Mouse (Mus musculus) heart, embryonic 15.5 days (tissue): ENCODE data around the gene Ptpre. TPM values are rescaled to one million over a fixed set of nuclear protein-coding genes. Genes with fewer than 3 reads are reported as not detected.

Experiments
- ATAC-seq: fragments of 200-750 bp; cut with Nextera tagmentation; replicated peaks from 2 replicates; pipeline ENCODE4 v1.8.0; 2017; ENCODE audit warnings: low read depth, moderate TSS enrichment; ENCODE audit not compliant: insufficient number of reproducible peaks, insufficient read depth, low FRiP score
- H3K27ac ChIP-seq: fragments of 300-500 bp; sonication (generic); 2 replicates; pipeline ENCODE4 v1.5.1; 2015; ENCODE audit warnings: mild to moderate bottlenecking, inconsistent platforms
- H3K27me3 ChIP-seq: fragments of 300-500 bp; sonication (generic); 2 replicates; pipeline ENCODE4 v1.6.1; 2015; ENCODE audit warnings: inconsistent platforms
- H3K36me3 ChIP-seq: fragments of 300-500 bp; sonication (generic); 2 replicates; pipeline ENCODE4 v1.6.1; 2015; ENCODE audit warnings: mild to moderate bottlenecking, inconsistent platforms
- H3K4me1 ChIP-seq: fragments of 300-500 bp; sonication (generic); replicated peaks from 2 replicates; pipeline ENCODE4 v1.6.1; 2015; ENCODE audit warnings: inconsistent platforms
- H3K4me2 ChIP-seq: fragments of 300-500 bp; sonication (generic); 2 replicates; pipeline ENCODE4 v1.6.1; 2015; ENCODE audit warnings: inconsistent platforms, mild to moderate bottlenecking, moderate library complexity
- H3K4me3 ChIP-seq: fragments of 300-500 bp; sonication (generic); 2 replicates; pipeline ENCODE4 v1.5.1; 2015; ENCODE audit warnings: mild to moderate bottlenecking, inconsistent platforms
- H3K9ac ChIP-seq: fragments of 300-500 bp; sonication (generic); 2 replicates; pipeline ENCODE4 v1.6.1; 2015; ENCODE audit warnings: mild to moderate bottlenecking, inconsistent platforms
- H3K9me3 ChIP-seq: fragments of 300-500 bp; sonication (generic); replicated peaks from 2 replicates; pipeline ENCODE4 v1.6.1; 2016; ENCODE audit warnings: inconsistent platforms
- WGBS: fragments of 180-500 bp; shearing (Covaris S2); methylation state at CpG from one replicate; pipeline ENCODE4 v1.1.7; 2015; ENCODE audit warnings: mixed read lengths; 5-methylcytosine and 5-hydroxymethylcytosine counted together
- polyA plus RNA-seq: library from polyadenylated mRNA; unstranded; fragments of >200 nt; fragmentation: Nextera tagmentation; extraction: Ambion mirVana; gene quantifications from 2 replicates; pipeline ENCODE4 v1.2.1, GENCODE M21; 2015

Gene Ptpre
- polyA plus RNA-seq, 1 experiment from 2014 or later = 2.1 TPM

DNA sequence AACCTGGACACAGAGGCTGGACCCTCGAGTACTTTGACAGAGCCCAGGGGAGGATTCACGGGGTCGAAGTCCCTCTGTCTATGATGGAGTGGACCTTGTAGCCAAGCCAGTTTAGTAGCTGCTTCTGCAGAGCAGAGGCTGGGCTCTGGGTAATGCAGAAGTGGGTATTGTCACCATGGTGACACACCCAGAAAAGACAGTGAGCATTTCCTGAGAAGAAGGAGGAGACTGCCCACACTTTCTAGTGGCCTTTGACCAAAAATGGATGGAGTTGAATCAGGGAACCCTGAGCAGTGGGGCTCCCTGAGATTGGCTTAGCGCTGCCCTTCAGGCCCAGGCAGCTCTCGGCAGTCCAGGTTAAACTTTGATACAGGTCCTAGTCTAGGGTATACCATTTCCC lies 112.8 kb downstream of the Ptpre start:
- Histone ChIP-seq H3K4me2 (no peak overlapping the region), H3K4me3 (no peak overlapping the region), H3K4me1 (peaks cover 4% of the 10 kb centered on the region; the same call in 1 of the 2 replicates), H3K27ac (no peak overlapping the region), H3K27me3 (no peaks in the 10 kb centered on the region), H3K9ac (no peak overlapping the region), H3K9me3 (no peaks in the 10 kb centered on the region), H3K36me3 (no peaks in the 10 kb centered on the region)
- 80% methylated on average over 5 of the region's 5 CpGs for WGBS
- no peak for ATAC-seq

DNA sequence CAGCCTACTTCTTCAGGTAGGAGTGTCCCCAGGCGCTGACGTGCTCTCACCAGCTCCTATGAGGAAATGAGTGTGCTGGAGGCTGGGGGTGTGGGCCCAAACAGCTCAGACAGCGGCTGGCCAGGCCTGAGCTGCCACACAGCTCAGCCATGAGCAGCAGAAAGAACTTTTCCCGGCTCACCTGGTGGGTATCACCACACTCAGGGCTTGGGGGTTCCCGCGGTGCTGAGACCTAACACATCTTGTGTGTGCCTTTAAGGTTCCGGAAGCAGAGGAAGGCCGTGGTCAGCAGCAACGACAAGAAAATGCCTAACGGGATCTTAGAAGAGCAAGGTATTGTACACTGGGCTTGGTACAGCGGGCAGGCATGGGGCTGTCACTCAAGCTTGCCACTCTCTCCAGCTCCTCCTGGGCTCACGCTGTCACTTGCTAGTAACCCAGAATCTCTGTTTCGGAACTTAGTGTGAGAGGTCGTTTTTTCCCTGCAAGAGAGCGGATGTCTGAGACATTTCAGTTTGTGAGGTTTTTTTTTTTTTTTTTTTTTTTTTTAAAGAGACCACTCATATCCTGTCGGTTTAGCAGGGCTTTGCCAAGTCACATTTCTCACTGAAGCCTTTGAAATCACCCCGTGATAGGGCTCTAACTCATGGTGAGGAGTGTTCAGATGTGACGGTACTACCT lies 114.7 kb downstream of the Ptpre start:
- Histone ChIP-seq H3K27me3 (0 out of 2 replicates have a peak, but pooled peaks cover 3% of the 10 kb centered on the region), H3K27ac (peak overlapping the region; percentile 61), H3K4me3 (peak overlapping the region; percentile 33), H3K9me3 (no peaks in the 10 kb centered on the region), H3K4me1 (peaks cover 4% of the 10 kb centered on the region; the same call in 1 of the 2 replicates), H3K36me3 (no peaks in the 10 kb centered on the region), H3K9ac (peak overlapping the region; percentile 20; the same call in 1 of the 2 replicates), H3K4me2 (peak overlapping the region; percentile 52)
- 40% methylated on average over 18 of the region's 18 CpGs for WGBS
- ATAC-seq = no peak

DNA sequence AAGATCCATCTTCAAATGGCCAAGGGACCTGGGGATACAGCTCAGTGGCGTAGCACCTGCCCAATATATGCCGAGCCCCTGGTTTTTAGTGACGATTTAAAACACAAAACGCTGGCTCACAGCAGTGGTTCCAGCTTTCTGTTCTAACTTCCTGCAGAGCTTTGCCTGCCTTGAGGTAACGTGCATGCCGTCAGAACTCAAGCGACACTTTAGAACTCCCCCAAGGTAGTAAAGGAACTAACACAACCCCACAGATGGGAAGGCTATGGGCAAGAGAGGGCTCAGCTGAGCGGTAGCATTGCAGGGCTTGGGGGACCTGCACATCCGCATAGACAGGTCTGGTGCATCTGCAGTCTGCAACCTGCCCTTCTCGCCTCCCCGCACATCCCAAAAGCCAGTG lies 115.5 kb downstream of the Ptpre start:
- 67% methylated on average over 11 of the region's 11 CpGs for WGBS
- peaks cover 4% of the 10 kb centered on the region; the same call in 1 of the 2 replicates for H3K4me1 ChIP-seq
- H3K27me3 ChIP-seq = 0 out of 2 replicates have a peak, but pooled peaks cover 3% of the 10 kb centered on the region
- no peak for ATAC-seq
- no peaks in the 10 kb centered on the region for H3K36me3 ChIP-seq
- no peak overlapping the region for H3K9ac ChIP-seq
- no peak overlapping the region for H3K27ac ChIP-seq
- 0 out of 2 replicates have a peak overlapping the region, but pooled peaks have one; percentile 33 for H3K4me3 ChIP-seq
- H3K9me3 ChIP-seq = no peaks in the 10 kb centered on the region
- H3K4me2 ChIP-seq = no peak overlapping the region

DNA sequence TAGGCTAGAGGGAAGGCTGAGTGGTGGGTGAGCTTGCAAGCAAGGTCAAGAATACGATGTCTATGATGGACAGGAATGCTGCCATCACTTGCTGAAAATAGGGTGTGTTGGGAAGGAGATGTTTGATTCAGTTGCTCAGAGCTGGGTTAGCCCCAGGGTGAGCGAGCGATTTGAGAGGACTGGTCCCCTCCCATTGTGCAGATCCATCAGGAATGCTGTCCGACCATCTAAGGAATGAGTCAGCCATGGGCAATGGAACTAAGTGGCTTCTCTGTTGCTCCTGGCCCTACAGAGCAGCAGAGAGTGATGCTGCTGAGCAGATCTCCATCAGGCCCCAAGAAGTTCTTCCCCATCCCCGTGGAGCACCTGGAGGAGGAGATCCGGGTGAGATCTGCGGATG lies 116.3 kb downstream of the Ptpre start:
- 0 out of 2 replicates have a peak, but pooled peaks cover 3% of the 10 kb centered on the region for H3K27me3 ChIP-seq
- H3K4me3 ChIP-seq = no peak overlapping the region
- no peak overlapping the region for H3K4me2 ChIP-seq
- no peak overlapping the region for H3K27ac ChIP-seq
- no peaks in the 10 kb centered on the region for H3K9me3 ChIP-seq
- 81% methylated on average over 7 of the region's 7 CpGs for WGBS
- ATAC-seq = no peak
- H3K9ac ChIP-seq = no peak overlapping the region
- no peaks in the 10 kb centered on the region for H3K36me3 ChIP-seq
- peaks cover 4% of the 10 kb centered on the region; the same call in 1 of the 2 replicates for H3K4me1 ChIP-seq

DNA sequence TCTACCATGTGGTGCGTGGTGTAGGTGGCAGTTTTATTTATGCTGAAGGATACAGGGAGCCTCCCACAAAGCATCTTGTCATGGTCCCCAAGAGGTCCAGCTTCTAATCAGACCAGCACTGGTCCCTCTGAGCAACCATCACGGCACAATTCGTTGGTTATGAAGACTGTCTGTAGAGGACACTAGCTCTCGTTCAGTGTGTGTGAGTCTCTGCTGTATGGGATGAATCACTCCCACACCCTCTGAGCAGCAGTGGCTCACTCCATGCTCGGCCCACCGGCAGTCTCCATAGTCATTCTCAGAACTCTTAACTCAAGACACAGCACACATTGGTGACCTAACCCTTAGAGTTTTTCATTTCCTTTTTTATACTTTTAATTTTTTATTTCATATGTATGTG lies 117.0 kb downstream of the Ptpre start:
- WGBS = 74% methylated on average over 6 of the region's 6 CpGs
- no peaks in the 10 kb centered on the region for H3K36me3 ChIP-seq
- no peak overlapping the region for H3K4me2 ChIP-seq
- no peaks in the 10 kb centered on the region for H3K9me3 ChIP-seq
- H3K27ac ChIP-seq = no peak overlapping the region
- H3K4me3 ChIP-seq = no peak overlapping the region
- peaks cover 4% of the 10 kb centered on the region; the same call in 1 of the 2 replicates for H3K4me1 ChIP-seq
- no peak for ATAC-seq
- H3K27me3 ChIP-seq = 0 out of 2 replicates have a peak, but pooled peaks cover 3% of the 10 kb centered on the region
- no peak overlapping the region for H3K9ac ChIP-seq

DNA sequence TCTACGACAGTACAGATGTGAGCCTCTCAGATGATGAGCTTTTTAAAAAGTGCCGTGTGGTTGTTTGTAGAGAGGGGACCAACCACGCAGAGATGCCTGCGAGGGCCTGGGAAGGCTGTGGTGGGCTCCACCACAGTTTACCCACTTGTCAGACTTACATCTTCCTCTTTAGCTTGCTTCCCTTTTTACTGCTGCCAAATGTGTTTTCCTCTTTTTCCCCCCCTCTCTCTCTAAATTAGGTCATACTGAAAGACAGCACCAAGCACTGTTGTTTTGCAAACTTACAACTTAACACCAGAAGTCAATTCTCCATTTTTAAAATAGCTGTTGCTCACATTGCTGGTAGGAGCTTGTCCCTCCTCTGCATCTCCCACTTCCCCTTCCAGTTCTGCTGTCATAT lies 117.8 kb downstream of the Ptpre start:
- Histone ChIP-seq H3K4me2 (no peak overlapping the region), H3K27me3 (0 out of 2 replicates have a peak, but pooled peaks cover 3% of the 10 kb centered on the region), H3K4me1 (peaks cover 4% of the 10 kb centered on the region; the same call in 1 of the 2 replicates), H3K9me3 (no peaks in the 10 kb centered on the region), H3K27ac (no peak overlapping the region), H3K4me3 (no peak overlapping the region), H3K9ac (no peak overlapping the region), H3K36me3 (no peaks in the 10 kb centered on the region)
- ATAC-seq = no peak
- WGBS = 79% methylated on average over 4 of the region's 4 CpGs

DNA sequence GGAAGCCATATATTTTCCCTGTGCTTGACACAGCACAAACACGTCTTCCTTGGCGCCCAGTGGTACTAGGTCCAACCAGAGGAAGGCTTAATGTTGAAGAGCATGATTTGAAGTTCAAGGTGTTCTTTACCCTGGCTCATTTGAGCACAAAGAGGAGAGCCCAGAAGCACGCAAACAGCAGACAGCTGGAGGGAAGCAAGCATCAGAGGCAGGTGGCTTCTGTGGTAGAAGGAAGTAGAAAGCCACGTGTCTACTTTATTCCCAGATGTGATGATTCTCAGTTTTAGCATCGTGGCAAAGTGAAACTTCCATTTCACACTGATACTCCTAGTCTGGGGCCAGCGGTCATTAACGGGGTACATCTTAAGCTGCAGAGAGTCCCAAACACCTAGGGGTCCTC lies 120.9 kb downstream of the Ptpre start:
- Histone ChIP-seq H3K9me3 (no peaks in the 10 kb centered on the region), H3K9ac (no peak overlapping the region)
- 75% methylated on average over 7 of the region's 7 CpGs for WGBS

DNA sequence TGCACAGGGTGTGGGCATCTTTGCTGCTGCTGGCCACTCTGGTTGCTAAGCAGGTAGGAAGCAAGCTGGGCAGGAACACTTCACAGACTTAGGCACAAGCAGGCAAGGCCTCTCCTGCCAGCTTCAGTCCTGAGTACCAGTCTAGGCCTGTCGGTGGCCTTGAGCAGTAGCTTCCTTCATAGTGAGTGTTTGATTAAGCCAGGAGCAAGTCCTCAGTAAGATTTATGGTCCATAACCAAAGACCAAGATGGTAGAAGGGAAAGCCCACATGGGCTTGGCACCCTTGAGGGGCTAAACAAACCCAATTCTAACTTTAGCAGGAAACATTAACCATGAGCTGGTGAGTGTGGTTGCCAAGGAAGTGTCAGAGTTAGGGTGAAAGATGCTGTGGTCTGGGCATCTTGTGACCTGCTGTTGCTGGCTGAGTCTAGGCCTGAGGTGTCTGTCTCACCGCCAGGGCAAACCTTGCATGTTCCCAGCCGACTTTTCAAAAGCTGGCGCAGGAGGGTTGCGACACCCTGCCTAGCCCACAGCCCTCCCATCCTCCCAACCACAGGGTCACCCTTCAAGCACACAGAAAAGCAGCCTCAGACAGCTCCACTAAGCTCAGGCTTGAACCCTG lies 122.1 kb downstream of the Ptpre start:
- no peak overlapping the region for H3K4me3 ChIP-seq
- H3K9ac ChIP-seq = no peak overlapping the region
- H3K27ac ChIP-seq = no peak overlapping the region
- H3K4me2 ChIP-seq = no peak overlapping the region
- no peak for ATAC-seq
- WGBS = 85% methylated on average over 5 of the region's 5 CpGs
- 0 out of 2 replicates have a peak, but pooled peaks cover 3% of the 10 kb centered on the region for H3K27me3 ChIP-seq
- no peaks in the 10 kb centered on the region for H3K9me3 ChIP-seq
- no peaks in the 10 kb centered on the region for H3K4me1 ChIP-seq
- H3K36me3 ChIP-seq = no peaks in the 10 kb centered on the region

More for the DNA sequence above, 120.9 kb downstream of the Ptpre start:
- H3K4me3 ChIP-seq = no peak overlapping the region
- H3K36me3 ChIP-seq = no peaks in the 10 kb centered on the region
- H3K27me3 ChIP-seq = 0 out of 2 replicates have a peak, but pooled peaks cover 3% of the 10 kb centered on the region
- no peak overlapping the region for H3K27ac ChIP-seq
- no peaks in the 10 kb centered on the region for H3K4me1 ChIP-seq
- H3K4me2 ChIP-seq = no peak overlapping the region
- no peak for ATAC-seq

DNA sequence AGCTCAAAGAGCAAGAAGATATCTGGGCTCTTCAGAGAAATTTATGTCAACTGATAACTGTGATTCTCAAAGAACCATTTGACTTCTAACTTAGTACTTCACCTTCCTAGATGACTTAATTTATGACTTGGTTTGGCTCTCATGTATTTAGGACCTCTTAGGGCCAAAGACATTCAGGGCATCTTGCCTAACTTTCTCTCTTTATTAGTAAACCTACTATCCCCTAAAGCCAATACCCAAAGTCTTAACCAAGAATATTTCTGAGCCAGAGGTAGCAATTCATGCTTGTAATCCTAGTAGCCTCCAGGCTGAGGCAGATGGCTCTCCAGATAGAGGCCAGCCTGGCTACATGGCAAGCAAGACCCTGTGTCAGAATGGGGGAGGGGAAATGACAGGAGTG lies 123.0 kb downstream of the Ptpre start:
- no peaks in the 10 kb centered on the region for H3K9me3 ChIP-seq
- H3K27me3 ChIP-seq = 0 out of 2 replicates have a peak, but pooled peaks cover 1% of the 10 kb centered on the region
- H3K36me3 ChIP-seq = no peaks in the 10 kb centered on the region
- no peaks in the 10 kb centered on the region for H3K4me1 ChIP-seq
- ATAC-seq = no peak
- no peak overlapping the region for H3K4me3 ChIP-seq
- no peak overlapping the region for H3K4me2 ChIP-seq
- no peak overlapping the region for H3K9ac ChIP-seq
- no peak overlapping the region for H3K27ac ChIP-seq

DNA sequence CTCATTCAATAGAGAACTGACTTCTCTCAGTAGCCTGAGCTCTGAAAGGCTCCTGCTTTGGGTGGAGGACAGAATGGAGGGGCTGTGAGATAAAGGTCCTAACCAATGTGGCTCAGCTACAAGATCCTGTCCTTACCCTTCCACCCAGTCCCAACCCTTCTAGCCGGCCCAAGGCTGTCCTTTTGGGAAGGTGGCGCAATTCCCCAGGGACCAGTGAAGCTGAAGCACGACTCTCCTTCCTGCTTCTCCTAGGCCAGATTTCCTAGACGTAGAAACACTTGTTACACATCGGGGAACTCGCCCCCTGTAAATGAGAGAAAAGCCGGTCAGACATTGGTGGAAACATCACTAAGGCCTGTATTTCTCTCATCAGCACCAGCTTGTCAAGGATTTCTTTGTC lies 126.9 kb downstream of the Ptpre start:
- H3K9ac ChIP-seq = no peak overlapping the region
- H3K36me3 ChIP-seq = no peaks in the 10 kb centered on the region
- no peak for ATAC-seq
- no peaks in the 10 kb centered on the region for H3K27me3 ChIP-seq
- WGBS = 78% methylated on average over 7 of the region's 7 CpGs
- H3K4me1 ChIP-seq = no peaks in the 10 kb centered on the region
- no peak overlapping the region for H3K4me2 ChIP-seq
- no peaks in the 10 kb centered on the region for H3K9me3 ChIP-seq
- no peak overlapping the region for H3K27ac ChIP-seq
- no peak overlapping the region for H3K4me3 ChIP-seq

DNA sequence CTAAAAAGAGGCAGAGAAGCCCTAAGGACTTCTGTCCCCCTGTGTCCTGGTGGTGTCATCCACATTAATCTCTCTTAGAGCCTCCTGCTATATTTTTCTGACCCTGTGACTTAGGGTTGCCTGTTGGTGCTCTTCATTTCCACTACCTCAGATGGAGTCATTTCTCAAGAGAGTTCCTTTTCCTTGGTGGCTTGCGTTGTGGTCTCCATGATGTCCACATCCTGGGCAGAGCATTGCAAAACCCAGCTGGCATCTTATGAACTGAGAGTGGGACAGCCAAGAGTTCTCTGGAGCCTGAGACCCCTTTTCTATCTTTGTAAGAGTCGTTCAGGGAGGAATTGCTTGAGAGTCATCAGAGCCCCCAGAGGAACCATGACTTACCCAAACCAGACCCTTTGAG lies 129.0 kb downstream of the Ptpre start:
- Histone ChIP-seq H3K4me1 (no peaks in the 10 kb centered on the region), H3K27ac (no peak overlapping the region), H3K4me3 (no peak overlapping the region), H3K9me3 (no peaks in the 10 kb centered on the region), H3K9ac (no peak overlapping the region), H3K4me2 (no peak overlapping the region), H3K36me3 (no peaks in the 10 kb centered on the region), H3K27me3 (0 out of 2 replicates have a peak, but pooled peaks cover 5% of the 10 kb centered on the region)
- 74% methylated on average over 2 of the region's 2 CpGs for WGBS
- no peak for ATAC-seq
